Mouse (Mus musculus) heart, adult 11 months (tissue): Measurements from ENCODE around the gene Cpsf6.

ENCODE experiments used
- DNase-seq: peaks from one replicate; pipeline ENCODE4 v3.0.0; 2022

Gene Cpsf6

GRCm38 (mm10) chr10:117379908-117380307 is at the start of gene Cpsf6:
Gene Cpsf6 (minus strand): TSS chr10:117380015.
- DNase-seq, result peak; percentile 72

- peak; percentile 12 for DNase-seq
These were observed 46.8 kb upstream of the Cpsf6 start for GRCm38 (mm10) chr10:117426615-117426969.

- DNase-seq, result peak; percentile 52
These were observed 46.2 kb upstream of the Cpsf6 start for GRCm38 (mm10) chr10:117425907-117426614.

- peak; percentile 44 for DNase-seq
These were observed 45.2 kb upstream of the Cpsf6 start for GRCm38 (mm10) chr10:117425013-117425412.

GRCm38 (mm10) chr10:117424146-117424905 is 44.5 kb upstream of the Cpsf6 start:
- peak; percentile 56 for DNase-seq

- DNase-seq, result peak; percentile 55
These were observed 43.5 kb upstream of the Cpsf6 start for GRCm38 (mm10) chr10:117423025-117424002.

GRCm38 (mm10) chr10:117422174-117422808 is 42.5 kb upstream of the Cpsf6 start:
- no peak for DNase-seq

GRCm38 (mm10) chr10:117421283-117422107 is 41.7 kb upstream of the Cpsf6 start:
- peak; percentile 36 for DNase-seq

GRCm38 (mm10) chr10:117420502-117421282 is 40.9 kb upstream of the Cpsf6 start:
- peak; percentile 36 for DNase-seq

- DNase-seq, result peak; percentile 25
These were observed 39.9 kb upstream of the Cpsf6 start for GRCm38 (mm10) chr10:117419577-117420290.

GRCm38 (mm10) chr10:117418668-117419237 is 38.9 kb upstream of the Cpsf6 start:
- peak; percentile 83 for DNase-seq

- DNase-seq, result peak; percentile 91
These were observed 38.2 kb upstream of the Cpsf6 start for GRCm38 (mm10) chr10:117417772-117418667.

GRCm38 (mm10) chr10:117417470-117417767 is 37.6 kb upstream of the Cpsf6 start:
- DNase-seq, result peak; percentile 94

GRCm38 (mm10) chr10:117416636-117417469 is 37.0 kb upstream of the Cpsf6 start:
- DNase-seq, result peak; percentile 75

- no peak for DNase-seq
These were observed 36.3 kb upstream of the Cpsf6 start for GRCm38 (mm10) chr10:117416095-117416494.

GRCm38 (mm10) chr10:117415364-117416057 is 35.7 kb upstream of the Cpsf6 start:
- peak; percentile 79 for DNase-seq

- DNase-seq, result peak; percentile 53
These were observed 34.9 kb upstream of the Cpsf6 start for GRCm38 (mm10) chr10:117414726-117415125.
